Mouse (Mus musculus) MEL (cell line): ENCODE measurements at regions not wholly inside any gene's neighbourhood (a gene's known extent, or its start where the extent isn't known, plus 50 kb on each side); places are given as distances from the start of the nearest gene placed in this dataset.

Source experiments
- CHD2 ChIP-seq: IDR thresholded peaks from 2 replicates; pipeline ENCODE4 v1.6.1; 2011; ENCODE audit warnings: low read length, improper control_type of control experiment
- CTCF ChIP-seq, 3 experiments: IDR thresholded peaks in 2 of 3; conservative IDR thresholded peaks in 1 of 3; 2 replicates each; pipeline ENCODE4 v1.5.1; 2011 to 2012; ENCODE audit warnings: low read length in 3 of 3, low read depth in 2 of 3, mild to moderate bottlenecking in 2 of 3, improper control_type of control experiment in 1 of 3, inconsistent platforms in 1 of 3, mixed read lengths in 1 of 3, moderate library complexity in 1 of 3; ENCODE audit not compliant: control insufficient read depth in 1 of 3, insufficient read depth in 1 of 3, poor library complexity in 1 of 3, severe bottlenecking in 1 of 3
- EP300 ChIP-seq, 2 experiments: IDR thresholded peaks; 2 replicates each; pipeline ENCODE4 v1.6.1; 2011; ENCODE audit warnings: improper control_type of control experiment in 2 of 2, low read length in 2 of 2, low read depth in 1 of 2, mild to moderate bottlenecking in 1 of 2
- GABPA ChIP-seq: IDR thresholded peaks from 2 replicates; pipeline ENCODE4 v1.6.1; 2012; ENCODE audit warnings: low read depth, mild to moderate bottlenecking, inconsistent platforms, low read length, improper control_type of control experiment, moderate library complexity
- HCFC1 ChIP-seq: IDR thresholded peaks from 2 replicates; pipeline ENCODE4 v1.6.1; 2012; ENCODE audit warnings: low read depth, mild to moderate bottlenecking, inconsistent platforms, low read length, improper control_type of control experiment, moderate library complexity
- MAZ ChIP-seq: IDR thresholded peaks from 2 replicates; pipeline ENCODE4 v1.6.1; 2012; ENCODE audit warnings: low read depth, mild to moderate bottlenecking, inconsistent platforms, low read length, improper control_type of control experiment
- MXI1 ChIP-seq: IDR thresholded peaks from 2 replicates; pipeline ENCODE4 v1.6.1; 2011; ENCODE audit warnings: mild to moderate bottlenecking, low read depth, low read length, improper control_type of control experiment
- POLR2A ChIP-seq, 2 experiments: IDR thresholded peaks; 2 replicates each; pipeline ENCODE4 v1.6.1; 2011 to 2012; ENCODE audit warnings: low read length in 2 of 2, mild to moderate bottlenecking in 2 of 2, control low read depth in 1 of 2, improper control_type of control experiment in 1 of 2, low read depth in 1 of 2, moderate library complexity in 1 of 2; ENCODE audit not compliant: control insufficient read depth in 1 of 2, insufficient read depth in 1 of 2, poor library complexity in 1 of 2
- SMC3 ChIP-seq: IDR thresholded peaks from 2 replicates; pipeline ENCODE4 v1.6.1; 2011; ENCODE audit warnings: low read depth, low read length, improper control_type of control experiment
- USF1 ChIP-seq: IDR thresholded peaks from 2 replicates; pipeline ENCODE4 v1.6.1; 2014; ENCODE audit warnings: low read depth, mild to moderate bottlenecking, inconsistent platforms, low read length, improper control_type of control experiment, moderate library complexity
- USF2 ChIP-seq, 2 experiments: IDR thresholded peaks; 2 replicates each; pipeline ENCODE4 v1.6.1; 2011 to 2012; ENCODE audit warnings: improper control_type of control experiment in 2 of 2, low read length in 2 of 2, borderline replicate concordance in 1 of 2, inconsistent platforms in 1 of 2, low read depth in 1 of 2, mild to moderate bottlenecking in 1 of 2; ENCODE audit not compliant: insufficient read depth in 1 of 2
- ZKSCAN1 ChIP-seq: IDR thresholded peaks from 2 replicates; pipeline ENCODE4 v1.6.1; 2012; ENCODE audit warnings: low read depth, mild to moderate bottlenecking, inconsistent platforms, low read length, improper control_type of control experiment, moderate library complexity
- ZNF384 ChIP-seq: IDR thresholded peaks from 2 replicates; pipeline ENCODE4 v1.6.1; 2012; ENCODE audit warnings: low read depth, mild to moderate bottlenecking, inconsistent platforms, low read length, improper control_type of control experiment

GRCm38 (mm10) chr9:84913321-84913720 is 399.3 kb upstream of the Gm11114 start:
- TF ChIP-seq CTCF (IDR thresholded peaks at IDR 0.05 in 2 of 3, conservative IDR thresholded peaks at IDR 0.05 in 1 of 3; ENCODE audit: control insufficient read depth in 1 of 3, insufficient read depth in 1 of 3, low read depth in 2 of 3, low read length in 3 of 3, poor library complexity in 1 of 3, severe bottlenecking in 1 of 3) (no peak), USF1 (no peak), GABPA (no peak), MAZ (no peak), CHD2 (no peak), USF2 (IDR thresholded peaks at IDR 0.05; ENCODE audit: borderline replicate concordance in 1 of 2, insufficient read depth in 1 of 2, low read depth in 1 of 2, low read length in 2 of 2) (no peak), POLR2A (IDR thresholded peaks at IDR 0.05; ENCODE audit: control insufficient read depth in 1 of 2, insufficient read depth in 1 of 2, low read depth in 1 of 2, low read length in 2 of 2, poor library complexity in 1 of 2) (no peak), EP300 (IDR thresholded peaks at IDR 0.05; ENCODE audit: low read depth in 1 of 2, low read length in 2 of 2) (no peak), ZKSCAN1 (no peak), ZNF384 (no peak), SMC3 (no peak), HCFC1 (no peak), MXI1 (no peak)
